16 mouse cellular contexts compared by ENCODE assay signal in genomic region chr12:87381380-87381682, GRCm38 (mm10). TPM values are rescaled to one million over a fixed set of nuclear protein-coding genes. Genes with fewer than 3 reads are reported as not detected.
DNase-seq lines count a peak whose midpoint lies in the region; ATAC-seq lines count a peak whose summit lies in the region.
"Had no signal": no experiment of that assay in that cellular context is flagged by ENCODE, and none has a peak within 500 bp of the region (broad histone marks: within the 10 kb centered on the region; RNA-seq: fewer than 3 reads in every experiment).

No protein-coding gene starts in this region.

- peaks cover 6 to 24% of the 10 kb centered on the region in 2 experiments for H3K4me1 ChIP-seq in heart, embryonic 14.5 days (ENCODE audit: control insufficient read depth in 2 of 2, insufficient read depth in 2 of 2, low read length in 2 of 2)
- H3K4me1 ChIP-seq in liver, embryonic 12.5 days = peaks cover 44% of the 10 kb centered on the region

- WGBS in heart, embryonic 14.5 days = 11% methylated on average over 2 of the region's 2 CpGs
- 12% methylated on average over 2 of the region's 2 CpGs for WGBS in liver, embryonic 12.5 days (ENCODE audit: insufficient replicate concordance)

- no peak overlapping the region for H3K4me3 ChIP-seq in heart, embryonic 14.5 days (ENCODE audit: control insufficient read depth in 1 of 2, insufficient read depth in 1 of 2, low read depth in 1 of 2, low read length in 2 of 2)
- H3K4me3 ChIP-seq in liver, embryonic 12.5 days = no peak overlapping the region
- H3K4me3 ChIP-seq: embryonic facial prominence, embryonic 15.5 days; forebrain, embryonic 13.5 days; layer of hippocampus, adult 2 months; limb, embryonic 15.5 days; megakaryocyte, embryonic 14.5 days had no signal

- H3K27ac ChIP-seq in heart, embryonic 14.5 days (replicated peaks in 1 of 2; ENCODE audit: control insufficient read depth in 1 of 2, insufficient read depth in 1 of 2, low read depth in 2 of 2, low read length in 2 of 2) = peak overlapping the region; percentile 5 to 50; a peak in 2 of 4 replicates
- H3K27ac ChIP-seq in liver, embryonic 12.5 days = no peak overlapping the region
- H3K27ac ChIP-seq: embryonic facial prominence, embryonic 15.5 days; forebrain, embryonic 13.5 days; layer of hippocampus, adult 2 months; limb, embryonic 15.5 days had no signal

- H3K9me3 ChIP-seq in heart, embryonic 14.5 days (ENCODE audit: control insufficient read depth, low read length) = no peaks in the 10 kb centered on the region
- no peaks in the 10 kb centered on the region for H3K9me3 ChIP-seq in liver, embryonic 12.5 days (replicated peaks)
- H3K9me3 ChIP-seq: embryonic facial prominence, embryonic 15.5 days; forebrain, embryonic 13.5 days; limb, embryonic 15.5 days; megakaryocyte, embryonic 14.5 days had no signal

- DNase-seq in heart, adult 18-20 months = no peak
- no peak for DNase-seq in liver
- peak; percentile 26 for DNase-seq in NIH3T3 (ENCODE audit: low read depth)
- DNase-seq in adrenal gland, postnatal 4 days (ENCODE audit: low spot score in 2 of 2) = no peak
- DNase-seq: cerebellum, adult 9-10 months; right cerebral cortex, postnatal 14 days; thymus, postnatal 4 days had no signal

- no peaks in the 10 kb centered on the region for H3K27me3 ChIP-seq in heart, embryonic 14.5 days (ENCODE audit: control insufficient read depth, insufficient read depth, low read length)
- H3K27me3 ChIP-seq in liver, embryonic 12.5 days (replicated peaks) = no peaks in the 10 kb centered on the region
- H3K27me3 ChIP-seq: embryonic facial prominence, embryonic 15.5 days; forebrain, embryonic 13.5 days; limb, embryonic 15.5 days; megakaryocyte, embryonic 14.5 days had no signal

- ATAC-seq in heart, embryonic 14.5 days (ENCODE audit: insufficient number of reproducible peaks, insufficient read depth, low FRiP score, low read depth) = no peak
- ATAC-seq in liver, embryonic 12.5 days = 0 out of 2 replicates have a peak, but pooled peaks have one; percentile 14
- peak; percentile 44; the same call in 1 of the 2 replicates for ATAC-seq in megakaryocyte-erythroid progenitor cell, adult 5-6 weeks (replicated peaks; ENCODE audit: low FRiP score, low TSS enrichment, poor library complexity, severe bottlenecking)
- ATAC-seq: forebrain, embryonic 13.5 days; inflammation-experienced regulatory T-cells, adult 6 months had no signal

- no peaks in the 10 kb centered on the region for H3K36me3 ChIP-seq in heart, embryonic 14.5 days (ENCODE audit: control insufficient read depth, insufficient read depth, low read length)
- H3K36me3 ChIP-seq in liver, embryonic 12.5 days = no peaks in the 10 kb centered on the region
- H3K36me3 ChIP-seq: embryonic facial prominence, embryonic 15.5 days; limb, embryonic 15.5 days had no signal

- no peak overlapping the region for H3K9ac ChIP-seq in heart, embryonic 14.5 days (ENCODE audit: low read length)
- no peak overlapping the region for H3K9ac ChIP-seq in liver, embryonic 12.5 days
- H3K9ac ChIP-seq: embryonic facial prominence, embryonic 15.5 days; forebrain, embryonic 13.5 days; limb, embryonic 15.5 days had no signal

- H3K4me2 ChIP-seq in heart, embryonic 14.5 days (ENCODE audit: low read length) = no peak overlapping the region
- no peak overlapping the region for H3K4me2 ChIP-seq in liver, embryonic 12.5 days
- H3K4me2 ChIP-seq: embryonic facial prominence, embryonic 15.5 days; forebrain, embryonic 13.5 days; limb, embryonic 15.5 days had no signal

RNA-seq across cellular contexts. Expression of gene Sptlc2, which starts 6.8 kb away (rescaled TPM):
- polyA plus RNA-seq in heart, embryonic 14.5 days (2014; fragmentation: Nextera tagmentation; extraction: Ambion mirVana) = 69.1 and 79.3 TPM in 2 replicates
- 10 to 100 TPM; 21.1 to 24.1 TPM for total RNA-seq in heart, adult 18-20 months (2021)
- polyA plus RNA-seq in liver, embryonic 12.5 days (2016; fragmentation: Nextera tagmentation; extraction: Ambion mirVana) = 34.2 and 39.7 TPM in 2 replicates
- total RNA-seq in megakaryocyte-erythroid progenitor cell, adult 5-6 weeks (2014; fragmentation: Nextera tagmentation) = 16.1 and 33.3 TPM in 2 replicates
- 46.3 and 61.6 TPM in 2 replicates for total RNA-seq in megakaryocyte-erythroid progenitor cell, adult 5-6 weeks (2017)
- 100 to 1,000 TPM; 183 to 197 TPM for total RNA-seq in adrenal gland, postnatal 4 days (2021)
